Mouse (Mus musculus) spleen, adult 12 weeks (tissue): Measurements from ENCODE around the gene Lpcat4.
"Not testable (repeated sequence)": the region's sequence is repeated elsewhere in the genome, so short reads cannot be mapped to it uniquely, and the experiment has no call there.

ENCODE experiments used
- DNase-seq: peaks from one replicate; pipeline ENCODE4 v3.0.0; 2022; ENCODE audit warnings: low spot score

Lpcat4 gene

GRCm38 (mm10) chr2:112261748-112262653 lies 22.7 kb downstream of the Lpcat4 start, which contains the start of gene Nop10:
Gene Nop10 (plus strand): TSS chr2:112261926.
- DNase-seq = peak; percentile 70

- no peak for DNase-seq
Observed at GRCm38 (mm10) chr2:112262779-112263295, 23.6 kb downstream of the Lpcat4 start.

- no peak for DNase-seq
Observed at GRCm38 (mm10) chr2:112264364-112264763, 25.1 kb downstream of the Lpcat4 start.

- DNase-seq = peak; percentile 92
Observed at GRCm38 (mm10) chr2:112265448-112266241, 26.4 kb downstream of the Lpcat4 start, which contains the start of gene Slc12a6. Gene Slc12a6 (plus strand): TSS chr2:112265825.

GRCm38 (mm10) chr2:112266242-112266592 lies 26.9 kb downstream of the Lpcat4 start, which contains the start of gene Gm21985:
Gene Gm21985 (plus strand): TSS chr2:112266314.
- DNase-seq = peak; percentile 72

- DNase-seq = peak; percentile 22
Observed at GRCm38 (mm10) chr2:112266780-112267179, 27.5 kb downstream of the Lpcat4 start.

GRCm38 (mm10) chr2:112267547-112268269 lies 28.4 kb downstream of the Lpcat4 start:
- no peak for DNase-seq

GRCm38 (mm10) chr2:112270011-112270410 lies 30.7 kb downstream of the Lpcat4 start:
- no peak for DNase-seq

- DNase-seq = no peak
Observed at GRCm38 (mm10) chr2:112272909-112273308, 33.6 kb downstream of the Lpcat4 start.

GRCm38 (mm10) chr2:112273474-112273873 lies 34.2 kb downstream of the Lpcat4 start:
- DNase-seq = no peak

- DNase-seq = no peak
Observed at GRCm38 (mm10) chr2:112276870-112277269, 37.6 kb downstream of the Lpcat4 start.

GRCm38 (mm10) chr2:112282846-112283245 lies 43.6 kb downstream of the Lpcat4 start:
- DNase-seq = no peak

GRCm38 (mm10) chr2:112284363-112285030 lies 45.2 kb downstream of the Lpcat4 start:
- DNase-seq = no peak

GRCm38 (mm10) chr2:112285031-112285390 lies 45.7 kb downstream of the Lpcat4 start:
- DNase-seq = no peak

- DNase-seq = not testable (repeated sequence)
Observed at GRCm38 (mm10) chr2:112286062-112286461, 46.8 kb downstream of the Lpcat4 start.

- DNase-seq = no peak
Observed at GRCm38 (mm10) chr2:112287059-112287458, 47.8 kb downstream of the Lpcat4 start.

GRCm38 (mm10) chr2:112289507-112289906 lies 50.2 kb downstream of the Lpcat4 start:
- no peak for DNase-seq

GRCm38 (mm10) chr2:112292823-112293222 lies 53.6 kb downstream of the Lpcat4 start:
- no peak for DNase-seq

GRCm38 (mm10) chr2:112296211-112296610 lies 56.9 kb downstream of the Lpcat4 start:
- DNase-seq = no peak
